Mouse (Mus musculus): ENCODE results near the gene Nova2.

Gene Nova2

DNA sequence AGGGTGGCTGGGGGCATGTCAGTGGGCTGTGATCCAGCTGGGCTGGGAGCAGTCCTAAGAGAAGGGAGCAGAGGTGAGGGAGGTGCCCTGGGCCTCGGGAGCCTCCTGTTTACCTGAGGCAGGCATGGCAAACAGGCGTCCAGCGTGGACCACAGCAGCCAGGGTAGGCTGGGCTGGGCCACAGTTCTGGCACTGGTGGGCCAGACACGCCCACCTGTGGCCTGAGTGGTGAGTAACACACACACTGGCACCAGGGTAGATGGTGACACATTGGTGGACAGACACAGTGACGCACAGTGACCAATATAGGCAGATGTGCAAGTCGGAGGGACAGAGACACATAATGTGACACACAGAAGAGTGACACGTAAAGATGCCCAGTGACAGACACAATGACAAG is 84.9 kb downstream of the Nova2 start:
- peak; percentile 25 to 34 for DNase-seq (ENCODE audit: low spot score in 2 of 2)

DNA sequence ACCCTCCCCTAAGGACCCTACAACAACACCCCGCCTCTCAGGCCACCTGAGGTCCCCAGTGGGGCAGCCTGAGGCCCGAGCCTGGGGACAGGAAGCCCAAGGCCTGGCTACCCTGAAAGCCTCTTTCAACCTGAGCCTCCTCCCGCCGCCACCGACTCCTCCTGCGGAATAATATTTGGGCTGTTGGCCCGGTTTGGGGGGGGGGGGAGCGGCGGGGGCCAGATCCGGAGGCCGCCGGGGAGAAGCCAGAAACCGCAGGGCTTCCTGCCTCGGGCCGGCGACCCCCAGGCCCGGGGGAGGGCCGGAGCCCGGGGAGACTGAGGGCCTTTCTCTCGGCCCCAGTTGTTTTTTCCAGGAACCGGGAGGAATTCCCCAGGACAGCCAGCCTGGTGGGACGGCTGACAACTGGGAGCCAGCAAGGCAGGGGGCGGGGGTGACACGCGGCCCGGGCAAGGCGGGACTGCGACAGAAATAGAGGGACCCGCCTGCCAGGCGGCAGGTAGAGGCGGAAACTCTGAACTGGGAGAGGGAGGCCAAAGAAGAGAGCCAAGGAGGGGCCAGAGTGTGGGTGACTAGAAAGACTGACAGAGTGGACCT is 86.4 kb downstream of the Nova2 start:
- DNase-seq (ENCODE audit: low spot score in 2 of 2): no peak

DNA sequence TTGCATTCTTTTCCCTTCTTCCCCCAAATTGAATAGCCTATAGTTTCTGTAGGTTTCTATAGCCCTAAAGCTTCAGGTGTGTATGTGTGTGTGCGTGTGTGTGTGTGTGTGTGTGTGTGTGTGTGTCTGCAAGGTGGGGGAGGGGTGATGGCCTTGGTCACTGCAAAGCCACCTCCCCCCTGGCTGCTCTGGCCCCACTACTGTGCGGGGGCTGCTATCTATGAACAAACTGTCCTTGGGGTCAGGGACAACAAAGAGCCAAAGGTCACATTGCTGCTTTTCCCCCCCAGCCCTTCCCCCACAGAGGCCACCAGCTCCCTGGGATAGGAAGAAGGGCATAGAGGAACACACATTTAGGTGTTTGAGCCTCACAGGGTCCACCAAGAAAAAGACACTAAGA is 87.2 kb downstream of the Nova2 start:
- DNase-seq (ENCODE audit: low spot score in 2 of 2): no peak

DNA sequence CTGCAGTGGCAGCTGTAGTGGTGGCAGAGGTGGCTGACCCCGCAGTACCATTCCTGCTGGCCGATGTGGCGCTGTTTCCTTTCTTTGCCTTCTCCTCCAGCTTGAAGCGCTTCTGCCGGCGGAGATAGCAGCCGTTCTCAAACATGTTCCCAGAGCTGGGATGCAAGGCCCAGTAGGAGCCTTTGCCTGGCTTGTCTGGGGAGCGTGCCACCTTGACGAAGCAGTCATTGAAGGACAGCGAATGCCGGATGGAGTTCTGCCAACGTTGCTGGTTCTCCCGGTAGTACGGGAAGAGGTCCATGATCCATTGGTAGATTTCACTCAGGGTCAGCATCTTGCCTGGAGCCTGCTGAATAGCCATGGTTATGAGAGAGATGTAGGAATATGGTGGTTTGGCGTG is 88.8 kb downstream of the Nova2 start:
- DNase-seq (ENCODE audit: low spot score in 2 of 2): no peak

All from right cerebral cortex, postnatal 10 days (tissue).